Mouse (Mus musculus): ENCODE results near the gene Padi1. TPM values are rescaled to one million over a fixed set of nuclear protein-coding genes. Genes with fewer than 3 reads are reported as not detected.

Padi1 gene
- polyA plus RNA-seq, 1 experiment: not detected

DNA sequence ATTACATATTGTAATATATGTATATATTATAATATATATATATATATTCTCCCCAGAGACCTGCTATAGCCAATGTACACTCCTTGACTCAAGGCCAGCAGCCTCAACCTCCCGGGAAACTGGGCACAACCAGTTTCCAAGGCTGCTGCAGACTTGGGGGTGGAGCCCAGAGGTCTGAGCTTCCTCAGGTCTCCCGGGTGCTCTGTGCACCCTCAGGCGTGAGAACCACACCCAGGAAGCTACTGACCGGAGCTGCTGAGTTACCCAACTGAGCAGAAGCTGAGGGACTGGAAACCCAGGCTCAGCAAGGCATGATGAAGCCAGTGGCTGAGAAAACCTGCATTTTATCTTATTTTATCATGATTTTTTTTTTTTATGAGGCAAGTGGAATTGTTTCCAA lies 74.5 kb downstream of the Padi1 start:
- H3K9me3 ChIP-seq (ENCODE audit: control insufficient read depth, low read length): peaks cover 2% of the 10 kb centered on the region; the same call in 1 of the 2 replicates
- peaks cover 17% of the 10 kb centered on the region for H3K4me1 ChIP-seq (ENCODE audit: control insufficient read depth)
- H3K4me3 ChIP-seq (replicated peaks): no peak overlapping the region
- no peaks in the 10 kb centered on the region for H3K27me3 ChIP-seq (ENCODE audit: control insufficient read depth)
- no peaks in the 10 kb centered on the region for H3K36me3 ChIP-seq (ENCODE audit: control insufficient read depth)
- TF ChIP-seq GATA1 (IDR thresholded peaks at IDR 0.05; ENCODE audit: low read length): no peak
- TF ChIP-seq TAL1 (IDR thresholded peaks at IDR 0.05; ENCODE audit: low read length): no peak

DNA sequence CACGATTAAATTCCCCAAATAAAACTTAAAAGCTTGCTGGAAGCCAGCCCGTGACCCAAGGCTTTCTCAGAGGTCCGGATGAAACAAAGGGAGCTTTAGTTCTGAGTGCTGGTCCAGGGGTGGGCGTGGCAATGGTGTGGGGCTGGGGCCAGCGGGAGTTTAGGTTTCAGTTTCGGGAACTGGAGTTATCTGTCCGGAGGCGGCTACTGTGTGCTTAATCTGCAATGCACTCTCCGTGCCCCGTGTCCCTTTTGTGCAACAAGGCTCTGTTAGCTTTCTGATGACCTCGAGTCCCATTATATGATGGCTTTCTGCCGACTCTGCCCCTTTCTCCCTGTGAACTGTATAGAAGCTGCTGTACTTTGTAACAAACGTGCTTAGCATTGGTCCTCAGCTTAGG lies 75.1 kb downstream of the Padi1 start:
- Histone ChIP-seq H3K9me3 (ENCODE audit: control insufficient read depth, low read length) (peaks cover 2% of the 10 kb centered on the region; the same call in 1 of the 2 replicates), H3K4me1 (ENCODE audit: control insufficient read depth) (peaks cover 17% of the 10 kb centered on the region), H3K27me3 (ENCODE audit: control insufficient read depth) (no peaks in the 10 kb centered on the region), H3K4me3 (replicated peaks) (peak overlapping the region; percentile 51), H3K36me3 (ENCODE audit: control insufficient read depth) (no peaks in the 10 kb centered on the region)
- TF ChIP-seq GATA1 (IDR thresholded peaks at IDR 0.05; ENCODE audit: low read length) (no peak), TAL1 (IDR thresholded peaks at IDR 0.05; ENCODE audit: low read length) (no peak)

- TF ChIP-seq TAL1 (IDR thresholded peaks at IDR 0.05; ENCODE audit: low read length) (no peak), GATA1 (IDR thresholded peaks at IDR 0.05; ENCODE audit: low read length) (no peak)
- H3K27me3 ChIP-seq (ENCODE audit: control insufficient read depth): no peaks in the 10 kb centered on the region
- H3K9me3 ChIP-seq (ENCODE audit: control insufficient read depth, low read length): peaks cover 2% of the 10 kb centered on the region; the same call in 1 of the 2 replicates
- no peaks in the 10 kb centered on the region for H3K36me3 ChIP-seq (ENCODE audit: control insufficient read depth)
- H3K4me1 ChIP-seq (ENCODE audit: control insufficient read depth): peaks cover 14% of the 10 kb centered on the region
- H3K4me3 ChIP-seq (replicated peaks): no peak overlapping the region
Measured at GRCm38 (mm10) chr4:140768973-140769372, 76.6 kb downstream of the Padi1 start.

- H3K4me3 ChIP-seq (replicated peaks): no peak overlapping the region
- H3K27me3 ChIP-seq (ENCODE audit: control insufficient read depth): no peaks in the 10 kb centered on the region
- H3K36me3 ChIP-seq (ENCODE audit: control insufficient read depth): no peaks in the 10 kb centered on the region
- H3K9me3 ChIP-seq (ENCODE audit: control insufficient read depth, low read length): peaks cover 2% of the 10 kb centered on the region; the same call in 1 of the 2 replicates
- H3K4me1 ChIP-seq (ENCODE audit: control insufficient read depth): peaks cover 11% of the 10 kb centered on the region
- TF ChIP-seq TAL1 (IDR thresholded peaks at IDR 0.05; ENCODE audit: low read length) (no peak), GATA1 (IDR thresholded peaks at IDR 0.05; ENCODE audit: low read length) (no peak)
Measured at GRCm38 (mm10) chr4:140765936-140766335, 79.6 kb downstream of the Padi1 start.

DNA sequence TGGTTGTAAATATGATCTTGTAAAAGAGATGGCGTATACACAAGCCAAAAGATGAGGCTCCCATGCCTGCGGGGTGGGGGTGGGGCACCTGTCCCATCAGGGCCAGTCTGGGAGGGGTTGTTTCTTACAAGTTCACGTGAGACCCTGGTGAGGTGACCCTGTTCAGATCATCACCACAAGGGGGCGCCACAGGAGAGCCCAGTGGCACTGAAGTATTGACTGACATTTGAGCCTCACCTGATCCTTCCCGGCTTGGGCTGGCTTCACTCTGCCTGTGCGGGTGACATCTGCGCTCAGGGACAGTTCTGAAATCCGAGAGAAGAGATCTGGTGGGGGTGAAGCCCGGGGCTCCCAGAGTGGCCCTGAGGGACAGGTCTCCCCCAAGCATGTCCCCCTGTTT lies 82.4 kb downstream of the Padi1 start:
- TF ChIP-seq GATA1 (IDR thresholded peaks at IDR 0.05; ENCODE audit: low read length): no peak
- no peak for TF ChIP-seq TAL1 (IDR thresholded peaks at IDR 0.05; ENCODE audit: low read length)
- Histone ChIP-seq H3K4me1 (ENCODE audit: control insufficient read depth) (peaks cover 3% of the 10 kb centered on the region), H3K27me3 (ENCODE audit: control insufficient read depth) (no peaks in the 10 kb centered on the region), H3K4me3 (replicated peaks) (no peak overlapping the region), H3K9me3 (ENCODE audit: control insufficient read depth, low read length) (peaks cover 2% of the 10 kb centered on the region; the same call in 1 of the 2 replicates), H3K36me3 (ENCODE audit: control insufficient read depth) (no peaks in the 10 kb centered on the region)

Other genes starting within 250 kb of the Padi1 start
- gene Arhgef10l, start 179.8 kb downstream of the Padi1 start, polyA plus RNA-seq (2012): 0.12 TPM in 1 of 2 replicates, not detected in the other
- gene Rcc2, start 145.2 kb downstream of the Padi1 start, polyA plus RNA-seq (2012): 31.0 and 36.3 TPM in 2 replicates
- not detected in 2 replicates for gene Padi6, start 103.1 kb downstream of the Padi1 start, polyA plus RNA-seq (2012)
- gene Padi4, start 71.5 kb downstream of the Padi1 start, polyA plus RNA-seq (2012): 0.88 TPM in 1 of 2 replicates, not detected in the other
- gene Padi3, start 35.1 kb downstream of the Padi1 start, polyA plus RNA-seq (2012): 0.02 TPM in 1 of 2 replicates, not detected in the other
- 2.4 and 2.6 TPM in 2 replicates for gene Padi2, start 60.6 kb upstream of the Padi1 start, polyA plus RNA-seq (2012)
- 9.3 and 10.1 TPM in 2 replicates for gene Sdhb, start 115.4 kb upstream of the Padi1 start, polyA plus RNA-seq (2012)
- gene Atp13a2, start 141.1 kb upstream of the Padi1 start, polyA plus RNA-seq (2012): 1.1 and 1.5 TPM in 2 replicates
- gene Mfap2, start 164.6 kb upstream of the Padi1 start, polyA plus RNA-seq (2012): 0.08 and 0.12 TPM in 2 replicates
- 0.49 and 0.50 TPM in 2 replicates for gene Crocc, start 214.8 kb upstream of the Padi1 start, polyA plus RNA-seq (2012)
- 22.6 and 25.4 TPM in 2 replicates for gene Necap2, start 232.6 kb upstream of the Padi1 start, polyA plus RNA-seq (2012)
- not detected in 2 replicates for gene Spata21, start 242.6 kb upstream of the Padi1 start, polyA plus RNA-seq (2012)

Data from erythroblast, embryonic 14.5 days (primary cell).